Mouse (Mus musculus): ENCODE data around the gene Plekhb2. TPM values are rescaled to one million over a fixed set of nuclear protein-coding genes. Genes with fewer than 3 reads are reported as not detected.

Gene Plekhb2
- total RNA-seq, 1 experiment from 2014 or later = 96.7 TPM

GRCm38 (mm10) chr1:34831381-34831780 lies 18.4 kb upstream of the Plekhb2 start:
- DNase-seq = no peak

GRCm38 (mm10) chr1:34834904-34835303 lies 14.9 kb upstream of the Plekhb2 start:
- DNase-seq = no peak

GRCm38 (mm10) chr1:34837951-34838689 lies 11.7 kb upstream of the Plekhb2 start:
- DNase-seq = no peak

- DNase-seq = no peak
Observed at GRCm38 (mm10) chr1:34839241-34839640, 10.5 kb upstream of the Plekhb2 start.

- DNase-seq = no peak
Observed at GRCm38 (mm10) chr1:34841709-34842388, 7.9 kb upstream of the Plekhb2 start.

GRCm38 (mm10) chr1:34842389-34842861 lies 7.4 kb upstream of the Plekhb2 start:
- peak; percentile 77 for DNase-seq

GRCm38 (mm10) chr1:34842887-34843618 lies 6.7 kb upstream of the Plekhb2 start, which contains the start of gene Fam168b:
TSS of gene Fam168b (minus strand) at chr1:34843065.
- DNase-seq = peak; percentile 93

GRCm38 (mm10) chr1:34847070-34847469 lies 2.7 kb upstream of the Plekhb2 start:
- DNase-seq = no peak

- peak; percentile 37 for DNase-seq
Observed at GRCm38 (mm10) chr1:34850343-34851136, 764 bp downstream of the Plekhb2 start.

- DNase-seq = peak; percentile 85
Observed at GRCm38 (mm10) chr1:34851562-34851961, 1.8 kb downstream of the Plekhb2 start.

- no peak for DNase-seq
Observed at GRCm38 (mm10) chr1:34852116-34852878, 2.5 kb downstream of the Plekhb2 start.

GRCm38 (mm10) chr1:34853786-34854185 lies 4.0 kb downstream of the Plekhb2 start:
- no peak for DNase-seq

GRCm38 (mm10) chr1:34855056-34855739 lies 5.4 kb downstream of the Plekhb2 start:
- DNase-seq = no peak

GRCm38 (mm10) chr1:34858671-34859070 lies 8.9 kb downstream of the Plekhb2 start:
- DNase-seq = no peak

GRCm38 (mm10) chr1:34859761-34860160 lies 10.0 kb downstream of the Plekhb2 start:
- no peak for DNase-seq

- DNase-seq = no peak
Observed at GRCm38 (mm10) chr1:34860205-34860604, 10.4 kb downstream of the Plekhb2 start.

- DNase-seq = no peak
Observed at GRCm38 (mm10) chr1:34862877-34863276, 13.1 kb downstream of the Plekhb2 start.

- no peak for DNase-seq
Observed at GRCm38 (mm10) chr1:34863323-34863722, 13.5 kb downstream of the Plekhb2 start.

GRCm38 (mm10) chr1:34864243-34864642 lies 14.5 kb downstream of the Plekhb2 start:
- no peak for DNase-seq

GRCm38 (mm10) chr1:34865866-34866265 lies 16.1 kb downstream of the Plekhb2 start:
- no peak for DNase-seq
